Mouse (Mus musculus): ENCODE results near the gene Mcoln2.

DNA sequence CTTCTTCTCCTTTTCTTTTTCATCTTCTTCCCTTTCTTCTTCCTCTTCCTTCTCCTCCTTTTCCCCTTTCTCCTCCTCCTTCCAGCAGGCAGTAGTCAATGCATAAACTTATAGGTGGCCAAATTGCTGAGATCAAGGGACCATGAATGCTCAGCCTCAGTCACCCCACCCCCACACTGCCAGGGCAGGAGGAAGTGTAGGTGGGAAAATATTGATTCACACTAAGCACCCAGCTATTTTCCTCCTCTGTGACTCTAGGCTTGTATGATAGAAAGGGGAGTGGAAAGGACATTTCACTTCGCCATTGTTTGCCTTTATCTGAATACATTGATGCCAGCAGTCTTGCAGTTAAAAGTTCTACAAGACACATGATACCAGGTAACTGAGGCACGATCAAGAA is 57.8 kb downstream of the Mcoln2 start:
- TF ChIP-seq CTCF (IDR thresholded peaks at IDR 0.05; ENCODE audit: control insufficient read depth, insufficient read depth, low read length): no peak
- TF ChIP-seq POLR2A (IDR thresholded peaks at IDR 0.05; ENCODE audit: borderline replicate concordance, control insufficient read depth, low read depth, low read length): no peak

Measured in bone marrow, adult 2 months (tissue).